Mouse (Mus musculus): ENCODE results near the gene Arvcf.

GRCm38 (mm10) chr16:18447243-18447642 lies 99.3 kb downstream of the Arvcf start:
- TF ChIP-seq CTCF (IDR thresholded peaks at IDR 0.05; ENCODE audit: extremely low read depth, insufficient read depth, insufficient read length, insufficient replicate concordance) = no peak
- no peak for TF ChIP-seq POLR2A (IDR thresholded peaks at IDR 0.05; ENCODE audit: low read depth, low read length)
